Mouse (Mus musculus): ENCODE results near the gene Cacna1g.
"Not testable (repeated sequence)": the region's sequence is repeated elsewhere in the genome, so short reads cannot be mapped to it uniquely, and the experiment has no call there.

- TF ChIP-seq SMC3 (IDR thresholded peaks at IDR 0.05; ENCODE audit: low read depth, low read length); POLR2AphosphoS2 (IDR thresholded peaks at IDR 0.05; ENCODE audit: low read depth, low read length); POLR2A (IDR thresholded peaks at IDR 0.05; ENCODE audit: low read depth, low read length); EP300 (IDR thresholded peaks at IDR 0.05; ENCODE audit: low read length); MAFK (IDR thresholded peaks at IDR 0.05; ENCODE audit: insufficient replicate concordance, low read length); MAZ (IDR thresholded peaks at IDR 0.05; ENCODE audit: low read depth, low read length); ZKSCAN1 (IDR thresholded peaks at IDR 0.05; ENCODE audit: borderline replicate concordance, low read depth, low read length); CTCF (conservative IDR thresholded peaks at IDR 0.05 in 1 of 2, IDR thresholded peaks at IDR 0.05 in 1 of 2; ENCODE audit: low read depth in 2 of 2, low read length in 2 of 2): not testable (repeated sequence)
These were observed 72.0 kb downstream of the Cacna1g start for GRCm38 (mm10) chr11:94402029-94402428.
